8 mouse cellular contexts compared by ENCODE assay signal in genomic region chr5:128917116-128917959, GRCm38 (mm10). TPM values are rescaled to one million over a fixed set of nuclear protein-coding genes. Genes with fewer than 3 reads are reported as not detected.
DNase-seq lines count a peak whose midpoint lies in the region; ATAC-seq and TF ChIP-seq lines count a peak whose summit lies in the region.

No protein-coding gene starts in this region.

- no peaks in the 10 kb centered on the region for H3K27me3 ChIP-seq in hindbrain, embryonic 15.5 days
- no peaks in the 10 kb centered on the region for H3K27me3 ChIP-seq in liver, embryonic 11.5 days (replicated peaks; ENCODE audit: control insufficient read depth, insufficient read depth, low read length)

- intact Hi-C loops in left cerebral cortex, adult 2 months (cut with DNase I): no loop called here

- no peak overlapping the region for H3K4me2 ChIP-seq in hindbrain, embryonic 15.5 days
- peak overlapping the region; percentile 20; the same call in 1 of the 2 replicates for H3K4me2 ChIP-seq in liver, embryonic 11.5 days

- H3K9ac ChIP-seq in hindbrain, embryonic 15.5 days: no peak overlapping the region
- no peak overlapping the region for H3K9ac ChIP-seq in liver, embryonic 11.5 days (ENCODE audit: low read depth, low read length)

- no peak overlapping the region for H3K4me3 ChIP-seq in left cerebral cortex, adult 2 months
- no peak overlapping the region for H3K4me3 ChIP-seq in hindbrain, embryonic 15.5 days
- no peak overlapping the region for H3K4me3 ChIP-seq in liver, embryonic 11.5 days (ENCODE audit: low read depth, low read length)

- H3K9me3 ChIP-seq in hindbrain, embryonic 15.5 days: no peaks in the 10 kb centered on the region
- no peaks in the 10 kb centered on the region for H3K9me3 ChIP-seq in liver, embryonic 11.5 days (ENCODE audit: control insufficient read depth, low read length)

- WGBS in hindbrain, embryonic 15.5 days: 18% methylated on average over 10 of the region's 10 CpGs
- WGBS in liver, embryonic 11.5 days: 10% methylated on average over 10 of the region's 10 CpGs

- no peak for DNase-seq in left cerebral cortex, adult 2 months (ENCODE audit: extremely low spot score in 1 of 2, low spot score in 2 of 2)
- no peak for DNase-seq in left cerebral cortex, adult 11 months (ENCODE audit: low spot score)
- DNase-seq in adrenal gland, postnatal 4 days (ENCODE audit: low spot score in 2 of 2): peak; percentile 41 to 50
- peak; percentile 79 for DNase-seq in liver, embryonic 11.5 days (ENCODE audit: low spot score)
- DNase-seq in retina, embryonic 14.5 days (ENCODE audit: low spot score): peak; percentile 83
- DNase-seq in cerebellum, postnatal 36 days: no peak

- H3K36me3 ChIP-seq in hindbrain, embryonic 15.5 days: no peaks in the 10 kb centered on the region
- no peaks in the 10 kb centered on the region for H3K36me3 ChIP-seq in liver, embryonic 11.5 days (ENCODE audit: control insufficient read depth, insufficient read depth, low read length)

- H3K27ac ChIP-seq in left cerebral cortex, adult 2 months: peak overlapping the region; percentile 34; the same call in 1 of the 2 replicates
- H3K27ac ChIP-seq in hindbrain, embryonic 15.5 days (replicated peaks): no peak overlapping the region
- H3K27ac ChIP-seq in liver, embryonic 11.5 days (ENCODE audit: low read depth, low read length): no peak overlapping the region

- H3K4me1 ChIP-seq in hindbrain, embryonic 15.5 days (replicated peaks): 0 out of 2 replicates have a peak, but pooled peaks cover 7% of the 10 kb centered on the region
- no peaks in the 10 kb centered on the region for H3K4me1 ChIP-seq in liver, embryonic 11.5 days (replicated peaks; ENCODE audit: control insufficient read depth, insufficient read depth, low read length)

- TF ChIP-seq CTCF in left cerebral cortex, adult 2 months (IDR thresholded peaks at IDR 0.05): no peak

- ATAC-seq in hindbrain, embryonic 15.5 days (ENCODE audit: low FRiP score, low read depth): peak; percentile 67
- ATAC-seq in liver, embryonic 11.5 days (replicated peaks; ENCODE audit: low FRiP score): peak; percentile 41
- no peak for ATAC-seq in erythroblast, adult 5-6 weeks (replicated peaks; ENCODE audit: low FRiP score, poor library complexity, severe bottlenecking)

RNA-seq across cellular contexts. Expression of gene Rimbp2, which starts 35.9 kb away (rescaled TPM):
- 100 to 1,000 TPM; 142 to 147 TPM for total RNA-seq in left cerebral cortex, adult 2 months (2021)
- total RNA-seq in adrenal gland, postnatal 4 days (2021): 10 to 100 TPM; 12.4 to 13.0 TPM
- polyA plus RNA-seq in hindbrain, embryonic 15.5 days (2015; fragmentation: Nextera tagmentation; extraction: Ambion mirVana): 6.6 and 7.3 TPM in 2 replicates
- 0.12 and 0.37 TPM in 2 replicates for polyA plus RNA-seq in liver, embryonic 11.5 days (2014; fragmentation: Nextera tagmentation; extraction: Ambion mirVana)
- not detected in 2 replicates for total RNA-seq in erythroblast, adult 5-6 weeks (2015; ENCODE audit: low replicate concordance)
- not detected in 2 replicates for total RNA-seq in erythroblast, adult 5-6 weeks (2017; ENCODE audit: low replicate concordance)

Comparison
In these comparisons a context has a peak if more than half of its experiments do, and no peak if none do; other contexts are left out.
1. DNase-seq: peak in adrenal gland, postnatal 4 days (2 of 2), liver, embryonic 11.5 days (single experiment) and retina, embryonic 14.5 days (single experiment); none in left cerebral cortex, adult 2 months (0 of 2), left cerebral cortex, adult 11 months (single experiment) and cerebellum, postnatal 36 days (0 of 2).
2. RNA of gene Rimbp2, which starts 35.9 kb away (total RNA-seq): 142 to 147 TPM in left cerebral cortex, adult 2 months and 12.4 to 13.0 TPM in adrenal gland, postnatal 4 days; not detected in erythroblast, adult 5-6 weeks; every median in the first group is over 10 times any median in the second.